Mouse (Mus musculus): ENCODE results near the gene Srpr. TPM values are rescaled to one million over a fixed set of nuclear protein-coding genes. Genes with fewer than 3 reads are reported as not detected.
A peak's percentile ranks its signal among the peaks of the same experiment; 100 is the strongest.

Gene Srpr
- total and polyA plus RNA-seq, 2 experiments from 2014 or later: 35.5 to 66.3 TPM

DNA sequence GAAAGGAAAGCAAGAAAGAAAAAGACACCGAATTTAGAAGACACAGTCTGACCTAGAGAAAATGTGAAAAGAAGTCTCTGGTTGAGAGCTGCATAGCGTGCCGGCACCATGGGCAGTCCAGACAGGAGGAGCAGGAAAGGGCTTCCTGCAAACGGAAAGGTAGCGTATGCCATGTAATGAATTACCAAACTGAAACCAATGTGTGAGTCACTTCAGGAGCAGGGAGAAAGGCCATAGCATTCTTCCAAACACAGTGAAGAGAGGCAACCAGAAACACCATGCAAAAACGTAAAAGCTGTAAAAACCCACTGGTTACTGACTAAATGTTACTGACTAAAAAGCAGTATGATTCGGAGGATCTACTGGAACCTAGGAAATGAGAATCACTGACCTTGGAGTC is 38.3 kb upstream of the Srpr start:
- ATAC-seq (no peak), DNase-seq (ENCODE audit: low spot score) (no peak)
- Histone ChIP-seq H3K36me3 (ENCODE audit: insufficient read depth, low read length) (no peaks in the 10 kb centered on the region), H3K4me3 (ENCODE audit: low read length) (no peak overlapping the region), H3K9ac (replicated peaks; ENCODE audit: low read length) (no peak overlapping the region), H3K4me2 (ENCODE audit: low read depth, low read length) (no peak overlapping the region), H3K27me3 (ENCODE audit: insufficient read depth, low read length) (no peaks in the 10 kb centered on the region), H3K9me3 (ENCODE audit: low read length) (no peaks in the 10 kb centered on the region), H3K4me1 (ENCODE audit: insufficient read depth, low read length) (no peaks in the 10 kb centered on the region), H3K27ac (no peak overlapping the region)
- TF ChIP-seq CTCF (IDR thresholded peaks at IDR 0.05; ENCODE audit: low read depth): no peak
- 86% methylated on average over 7 of the region's 7 CpGs for WGBS

DNA sequence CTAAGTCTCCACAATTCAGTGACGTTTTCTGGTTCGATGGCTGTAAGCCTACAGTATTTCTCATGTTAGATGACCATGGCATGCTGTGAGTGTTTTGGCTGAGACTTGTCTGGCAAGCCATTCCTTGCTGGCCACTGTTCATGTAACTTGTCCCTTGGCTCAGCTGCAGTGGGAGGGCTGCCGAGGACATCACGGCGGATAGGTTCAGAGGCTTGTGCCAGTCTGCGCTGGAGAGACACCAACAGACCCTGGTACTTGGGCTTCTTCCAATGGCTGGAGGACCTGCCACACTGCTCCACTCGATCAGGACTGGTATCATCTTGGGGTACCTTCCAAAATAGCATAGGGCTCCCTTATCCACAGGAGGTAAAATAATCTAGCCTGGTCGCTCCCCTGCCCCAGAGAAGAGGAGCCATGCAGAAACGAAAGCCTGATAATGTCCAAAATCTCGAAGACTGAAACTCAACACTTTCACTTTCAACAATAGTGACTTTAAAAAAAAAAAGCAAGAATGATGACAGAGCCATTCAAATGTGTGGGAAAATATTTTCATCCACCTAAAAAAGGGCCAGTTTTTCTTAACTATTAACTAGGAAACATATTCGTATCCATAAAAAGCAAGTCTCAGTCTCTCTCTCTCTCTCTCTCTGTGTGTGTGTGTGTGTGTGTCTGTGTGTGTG is 36.8 kb upstream of the Srpr start:
- Histone ChIP-seq H3K9ac (replicated peaks; ENCODE audit: low read length) (no peak overlapping the region), H3K36me3 (ENCODE audit: insufficient read depth, low read length) (no peaks in the 10 kb centered on the region), H3K4me1 (ENCODE audit: insufficient read depth, low read length) (no peaks in the 10 kb centered on the region), H3K9me3 (ENCODE audit: low read length) (no peaks in the 10 kb centered on the region), H3K4me3 (ENCODE audit: low read length) (no peak overlapping the region), H3K27ac (no peak overlapping the region), H3K4me2 (ENCODE audit: low read depth, low read length) (peak overlapping the region; percentile 14; the same call in 1 of the 2 replicates), H3K27me3 (ENCODE audit: insufficient read depth, low read length) (no peaks in the 10 kb centered on the region)
- ATAC-seq (peak; percentile 75), DNase-seq (ENCODE audit: low spot score) (peak; percentile 79)
- no peak for TF ChIP-seq CTCF (IDR thresholded peaks at IDR 0.05; ENCODE audit: low read depth)
- WGBS: 61% methylated on average over 11 of the region's 11 CpGs

DNA sequence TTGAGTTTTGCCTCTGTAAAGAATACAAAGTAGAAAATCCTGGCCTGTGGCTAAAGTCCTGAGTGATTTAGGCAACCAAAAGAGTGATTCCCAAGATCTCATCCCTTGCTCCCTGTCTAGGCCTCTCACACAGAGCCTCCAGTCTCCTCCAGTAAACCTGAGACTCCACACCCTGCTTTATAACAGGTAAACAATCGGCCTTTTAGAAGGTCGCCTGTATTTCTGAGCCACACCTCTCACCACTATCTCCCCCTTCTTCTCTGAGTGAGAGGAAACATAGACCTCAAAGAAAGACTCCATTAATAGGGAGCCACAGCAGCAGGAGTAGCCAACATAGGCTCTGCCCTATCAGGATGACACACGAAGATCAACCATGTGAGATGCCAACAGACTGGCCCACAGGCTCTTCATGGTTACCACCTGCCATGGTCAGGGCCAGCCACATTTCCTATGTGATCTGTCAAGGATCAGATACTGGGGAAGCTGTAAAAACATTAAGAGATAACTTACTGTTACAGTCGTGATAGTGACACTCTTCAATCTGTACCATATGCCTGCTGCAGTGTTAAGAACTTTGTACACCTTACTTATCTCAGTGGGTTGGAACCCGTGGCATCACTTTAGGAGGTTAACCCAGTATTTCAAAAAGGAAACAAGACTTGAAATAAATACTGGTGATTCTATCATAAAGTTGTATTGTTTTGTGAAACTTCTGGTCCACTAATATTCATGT is 35.7 kb upstream of the Srpr start:
- WGBS: 93% methylated on average over 5 of the region's 5 CpGs
- Histone ChIP-seq H3K9me3 (ENCODE audit: low read length) (no peaks in the 10 kb centered on the region), H3K4me2 (ENCODE audit: low read depth, low read length) (no peak overlapping the region), H3K27ac (no peak overlapping the region), H3K9ac (replicated peaks; ENCODE audit: low read length) (no peak overlapping the region), H3K4me3 (ENCODE audit: low read length) (no peak overlapping the region), H3K36me3 (ENCODE audit: insufficient read depth, low read length) (no peaks in the 10 kb centered on the region), H3K27me3 (ENCODE audit: insufficient read depth, low read length) (no peaks in the 10 kb centered on the region), H3K4me1 (ENCODE audit: insufficient read depth, low read length) (no peaks in the 10 kb centered on the region)
- no peak for DNase-seq (ENCODE audit: low spot score)
- TF ChIP-seq CTCF (IDR thresholded peaks at IDR 0.05; ENCODE audit: low read depth): no peak
- no peak for ATAC-seq

DNA sequence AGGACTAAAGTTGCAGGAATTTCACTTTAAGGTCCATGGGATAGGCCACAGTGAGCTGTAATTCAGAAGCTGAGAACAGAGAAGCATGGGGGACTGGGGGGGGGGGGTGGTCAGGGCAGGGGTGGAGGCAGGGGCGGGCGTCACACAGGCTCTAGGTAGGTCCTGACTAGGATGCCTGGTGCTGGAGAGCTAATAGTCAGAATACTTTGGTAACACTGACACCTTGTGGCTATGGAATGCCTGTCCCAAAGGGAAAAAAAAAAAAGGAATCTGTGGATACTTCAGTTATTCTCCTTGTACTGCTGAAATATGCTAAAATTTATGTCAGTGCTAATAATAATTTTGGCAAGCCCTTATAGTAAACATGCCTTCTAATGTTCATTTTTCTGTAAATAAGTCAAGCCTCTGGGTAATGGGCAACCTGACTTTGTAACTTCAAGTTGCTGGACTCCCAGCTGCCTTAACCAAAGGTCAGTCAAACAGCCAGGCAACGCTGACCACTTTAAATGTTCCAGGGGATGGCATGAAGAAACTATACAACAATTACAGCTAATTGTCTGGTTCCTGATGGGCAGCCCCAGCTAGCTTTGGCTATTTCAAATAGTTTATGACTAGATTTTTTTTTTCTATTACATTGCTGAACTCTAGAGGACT is 33.7 kb upstream of the Srpr start:
- no peaks in the 10 kb centered on the region for H3K9me3 ChIP-seq (ENCODE audit: low read length)
- no peaks in the 10 kb centered on the region for H3K27me3 ChIP-seq (ENCODE audit: insufficient read depth, low read length)
- ATAC-seq (peak; percentile 73), DNase-seq (ENCODE audit: low spot score) (peak; percentile 77)
- peak; percentile 71 for TF ChIP-seq CTCF (IDR thresholded peaks at IDR 0.05; ENCODE audit: low read depth)
- no peak overlapping the region for H3K27ac ChIP-seq
- no peaks in the 10 kb centered on the region for H3K4me1 ChIP-seq (ENCODE audit: insufficient read depth, low read length)
- H3K36me3 ChIP-seq (ENCODE audit: insufficient read depth, low read length): no peaks in the 10 kb centered on the region; the same call in 1 of the 2 replicates
- no peak overlapping the region for H3K4me2 ChIP-seq (ENCODE audit: low read depth, low read length)
- WGBS: 24% methylated on average over 3 of the region's 3 CpGs
- no peak overlapping the region for H3K4me3 ChIP-seq (ENCODE audit: low read length)
- H3K9ac ChIP-seq (replicated peaks; ENCODE audit: low read length): no peak overlapping the region

DNA sequence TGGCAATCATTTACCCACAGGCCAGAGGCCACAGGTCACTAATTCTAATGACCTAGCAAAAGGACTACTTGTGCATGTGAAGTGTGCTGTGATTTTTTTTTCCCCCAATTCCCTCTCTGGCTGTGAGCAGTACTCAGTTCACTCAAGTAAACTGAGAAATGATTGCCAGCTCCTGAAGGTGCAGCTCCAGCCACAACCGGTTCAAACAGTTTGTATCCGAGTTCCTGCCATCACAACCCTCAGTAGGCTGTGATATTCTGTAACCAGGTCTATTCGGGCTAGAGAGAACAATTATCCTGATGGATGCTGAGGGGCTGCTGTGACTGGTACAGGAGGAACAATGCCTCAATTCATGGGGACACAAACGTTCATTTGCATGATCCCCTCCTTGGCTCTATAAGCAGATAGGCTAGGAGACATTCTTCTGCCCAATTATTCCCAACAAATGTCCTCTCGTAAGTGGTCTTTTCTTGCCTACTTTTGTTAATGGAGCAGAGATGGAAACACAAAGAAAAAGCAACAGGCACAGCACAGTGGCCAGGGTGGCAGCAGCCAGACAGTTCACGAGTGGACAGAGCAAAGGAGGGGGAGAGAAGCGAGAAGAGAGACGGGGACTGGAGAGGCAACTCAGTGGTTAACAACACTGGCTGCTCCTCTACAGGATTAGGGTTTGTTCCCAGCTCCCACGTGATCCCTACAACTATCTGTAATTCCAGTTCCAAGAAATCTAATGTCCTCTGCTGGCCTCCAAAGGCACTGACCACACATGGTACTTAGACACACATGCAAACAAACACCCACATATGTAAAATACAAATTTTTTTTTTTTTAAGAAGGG is 33.0 kb upstream of the Srpr start:
- H3K36me3 ChIP-seq (ENCODE audit: insufficient read depth, low read length): no peaks in the 10 kb centered on the region; the same call in 1 of the 2 replicates
- H3K9me3 ChIP-seq (ENCODE audit: low read length): no peaks in the 10 kb centered on the region
- no peak for DNase-seq (ENCODE audit: low spot score)
- H3K4me3 ChIP-seq (ENCODE audit: low read length): no peak overlapping the region
- H3K4me2 ChIP-seq (ENCODE audit: low read depth, low read length): no peak overlapping the region
- 26% methylated on average over 9 of the region's 9 CpGs for WGBS
- no peak for TF ChIP-seq CTCF (IDR thresholded peaks at IDR 0.05; ENCODE audit: low read depth)
- H3K4me1 ChIP-seq (ENCODE audit: insufficient read depth, low read length): no peaks in the 10 kb centered on the region
- no peak overlapping the region for H3K9ac ChIP-seq (replicated peaks; ENCODE audit: low read length)
- H3K27ac ChIP-seq: no peak overlapping the region
- peak; percentile 57; the same call in 1 of the 2 replicates for ATAC-seq
- no peaks in the 10 kb centered on the region for H3K27me3 ChIP-seq (ENCODE audit: insufficient read depth, low read length)

DNA sequence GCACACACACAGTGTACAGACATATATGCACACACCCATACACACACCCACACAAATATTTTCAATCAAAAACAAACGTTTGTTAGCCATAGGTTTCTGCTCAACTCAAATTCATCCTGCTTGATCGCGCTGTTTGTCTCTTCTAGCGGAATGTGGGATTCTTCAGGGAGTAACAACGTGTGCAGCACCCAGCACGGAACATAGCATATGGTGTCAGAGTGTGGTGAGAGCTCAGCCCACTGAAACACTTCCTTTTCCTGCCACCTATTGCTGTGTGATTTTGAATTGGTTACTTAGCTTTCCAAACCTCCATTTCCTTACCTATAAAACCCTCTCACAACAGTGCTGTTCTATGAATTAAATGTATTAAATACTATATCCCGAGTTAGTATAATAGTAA is 29.9 kb upstream of the Srpr start:
- DNase-seq (ENCODE audit: low spot score) (no peak), ATAC-seq (no peak)
- no peak overlapping the region for H3K4me2 ChIP-seq (ENCODE audit: low read depth, low read length)
- no peaks in the 10 kb centered on the region; the same call in 1 of the 2 replicates for H3K36me3 ChIP-seq (ENCODE audit: insufficient read depth, low read length)
- H3K27ac ChIP-seq: no peak overlapping the region
- TF ChIP-seq CTCF (IDR thresholded peaks at IDR 0.05; ENCODE audit: low read depth): no peak
- no peaks in the 10 kb centered on the region for H3K27me3 ChIP-seq (ENCODE audit: insufficient read depth, low read length)
- WGBS: 93% methylated on average over 7 of the region's 7 CpGs
- H3K4me3 ChIP-seq (ENCODE audit: low read length): no peak overlapping the region
- no peaks in the 10 kb centered on the region for H3K9me3 ChIP-seq (ENCODE audit: low read length)
- no peak overlapping the region for H3K9ac ChIP-seq (replicated peaks; ENCODE audit: low read length)
- peaks cover 5% of the 10 kb centered on the region; the same call in 1 of the 2 replicates for H3K4me1 ChIP-seq (ENCODE audit: insufficient read depth, low read length)
